Comparison of ENCODE assay signal across 8 mouse cellular contexts in the genomic region with DNA sequence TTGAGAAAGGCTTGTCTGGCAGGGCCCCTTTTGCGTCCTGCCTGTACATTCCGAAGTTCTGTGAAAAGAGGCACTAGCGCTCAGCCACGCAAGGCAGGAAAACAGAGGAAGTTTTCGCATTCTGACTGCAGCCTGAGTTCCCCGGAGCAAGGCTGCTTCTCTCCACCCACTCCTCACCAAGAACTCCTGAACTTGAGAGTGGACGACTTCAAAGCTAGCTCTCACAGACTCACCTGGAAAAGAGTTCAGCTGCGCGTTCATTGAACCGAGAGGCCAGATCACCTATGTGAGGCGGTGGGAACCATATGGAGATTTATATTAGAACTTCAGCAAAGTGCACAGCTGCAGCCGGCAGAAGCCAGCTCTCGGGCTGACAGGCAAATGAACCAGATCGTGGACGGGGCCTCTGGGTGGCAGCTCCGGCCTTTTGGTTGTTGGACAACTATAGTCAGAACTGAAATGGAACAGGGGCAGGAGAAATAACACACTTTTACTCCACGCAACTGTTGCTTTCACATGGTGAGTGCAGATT.
DNase-seq lines count a peak whose midpoint lies in the region; ATAC-seq and TF ChIP-seq lines count a peak whose summit lies in the region.

No protein-coding gene starts in this region.

- peak overlapping the region; percentile 45 for H3K9ac ChIP-seq in intestine, postnatal 0 days (ENCODE audit: low read depth, low read length)

- no peaks in the 10 kb centered on the region for H3K9me3 ChIP-seq in intestine, postnatal 0 days (ENCODE audit: control insufficient read depth)
- no peaks in the 10 kb centered on the region for H3K9me3 ChIP-seq in limb, embryonic 10.5 days (replicated peaks)

- H3K27ac ChIP-seq in intestine, postnatal 0 days (ENCODE audit: low read depth, low read length), result peak overlapping the region; percentile 88
- peak overlapping the region; percentile 94 for H3K27ac ChIP-seq in limb, embryonic 10.5 days

- peak overlapping the region; percentile 39 for H3K4me3 ChIP-seq in intestine, postnatal 0 days (ENCODE audit: low read depth, low read length)
- peak overlapping the region; percentile 62 for H3K4me3 ChIP-seq in limb, embryonic 10.5 days

- peaks cover 2% of the 10 kb centered on the region; the same call in 1 of the 2 replicates for H3K4me1 ChIP-seq in intestine, postnatal 0 days (replicated peaks; ENCODE audit: control insufficient read depth, insufficient read depth, low read length)
- peaks cover 29% of the 10 kb centered on the region for H3K4me1 ChIP-seq in limb, embryonic 10.5 days

- peak; percentile 54 for ATAC-seq in intestine, postnatal 0 days
- ATAC-seq in megakaryocyte-erythroid progenitor cell, adult 5-6 weeks (replicated peaks; ENCODE audit: low FRiP score, low TSS enrichment, poor library complexity, severe bottlenecking), result peak; percentile 69
- no peak for ATAC-seq in inflammation-experienced regulatory T-cells, adult 6 months

- DNase-seq in adrenal gland, postnatal 14 days, result peak; percentile 77
- peak; percentile 79 for DNase-seq in embryo, embryonic 9.5 days (ENCODE audit: extremely low spot score)
- DNase-seq in heart, adult 18-20 months, result peak; percentile 73 to 81
- DNase-seq in limb, embryonic 10.5 days (ENCODE audit: low spot score), result peak; percentile 79
- peak; percentile 36 for DNase-seq in right cerebral cortex, postnatal 25 days

- WGBS in intestine, postnatal 0 days, result 1% methylated on average over 17 of the region's 17 CpGs
- 7% methylated on average over 17 of the region's 17 CpGs for WGBS in limb, embryonic 10.5 days

- H3K36me3 ChIP-seq in intestine, postnatal 0 days (ENCODE audit: control insufficient read depth, insufficient read depth), result no peaks in the 10 kb centered on the region
- peaks cover 16% of the 10 kb centered on the region for H3K36me3 ChIP-seq in limb, embryonic 10.5 days

- peak overlapping the region; percentile 67 for H3K4me2 ChIP-seq in intestine, postnatal 0 days (replicated peaks; ENCODE audit: low read depth)

- TF ChIP-seq CTCF in intestine, postnatal 0 days (IDR thresholded peaks at IDR 0.05; ENCODE audit: low read depth), result peak; percentile 32; the same call in 1 of the 2 replicates

- H3K27me3 ChIP-seq in intestine, postnatal 0 days (replicated peaks; ENCODE audit: control insufficient read depth, insufficient read depth, low read length), result no peaks in the 10 kb centered on the region
- no peaks in the 10 kb centered on the region for H3K27me3 ChIP-seq in limb, embryonic 10.5 days (ENCODE audit: low read depth, poor library complexity, severe bottlenecking)
